Mouse (Mus musculus) midbrain, embryonic 12.5 days (tissue): ENCODE measurements at regions not wholly inside any gene's neighbourhood (a gene's known extent, or its start where the extent isn't known, plus 50 kb on each side); places are given as distances from the start of the nearest gene placed in this dataset.

Experiments
- ATAC-seq: fragments of 200-750 bp; cut with Nextera tagmentation; 2 replicates; pipeline ENCODE4 v1.8.0; 2017; ENCODE audit warnings: low read depth, moderate TSS enrichment, moderate library complexity; ENCODE audit not compliant: low FRiP score
- H3K27ac ChIP-seq: fragments of 300-500 bp; sonication (generic); replicated peaks from 2 replicates; pipeline ENCODE4 v1.5.1; 2016; ENCODE audit warnings: mild to moderate bottlenecking
- H3K27me3 ChIP-seq: fragments of 300-500 bp; sonication (generic); 2 replicates; pipeline ENCODE4 v1.6.1; 2016; ENCODE audit warnings: mild to moderate bottlenecking
- H3K36me3 ChIP-seq: fragments of 300-500 bp; sonication (generic); 2 replicates; pipeline ENCODE4 v1.6.1; 2016
- H3K4me1 ChIP-seq: fragments of 300-500 bp; sonication (generic); 2 replicates; pipeline ENCODE4 v1.6.1; 2016
- H3K4me2 ChIP-seq: fragments of 300-500 bp; sonication (generic); replicated peaks from 2 replicates; pipeline ENCODE4 v1.6.1; 2016; ENCODE audit warnings: mild to moderate bottlenecking, moderate library complexity
- H3K4me3 ChIP-seq: fragments of 300-500 bp; sonication (generic); 2 replicates; pipeline ENCODE4 v1.5.1; 2016; ENCODE audit warnings: mild to moderate bottlenecking
- H3K9ac ChIP-seq: fragments of 300-500 bp; sonication (generic); replicated peaks from 2 replicates; pipeline ENCODE4 v1.6.1; 2016; ENCODE audit warnings: mild to moderate bottlenecking, moderate library complexity
- H3K9me3 ChIP-seq: fragments of 300-500 bp; sonication (generic); 2 replicates; pipeline ENCODE4 v1.6.1; 2016; ENCODE audit warnings: mild to moderate bottlenecking
- WGBS: fragments of 180-500 bp; shearing (Covaris S2); methylation state at CpG from one replicate; pipeline ENCODE4 v1.1.7; 2016; 5-methylcytosine and 5-hydroxymethylcytosine counted together

DNA sequence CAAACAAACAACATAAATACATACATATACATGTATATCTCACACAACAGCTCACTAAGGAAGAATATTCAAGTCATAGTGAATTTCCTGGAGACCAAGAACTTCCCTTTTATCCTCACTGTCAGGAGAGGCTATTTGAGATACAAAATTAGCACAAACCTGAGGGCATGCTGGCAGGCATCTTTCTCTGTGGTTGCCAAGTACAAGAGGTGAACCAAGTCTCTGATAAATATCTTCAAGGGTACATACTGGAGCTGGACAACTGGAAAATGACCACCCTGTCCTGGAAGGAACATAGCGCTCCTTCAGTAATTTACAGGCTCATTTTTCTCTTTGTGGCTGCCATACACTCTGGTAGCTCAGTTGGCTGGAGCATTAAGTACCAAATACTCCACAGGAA lies 56.8 kb upstream of the Ssr3 start:
- Histone ChIP-seq H3K27ac (no peak overlapping the region), H3K36me3 (no peaks in the 10 kb centered on the region), H3K4me3 (no peak overlapping the region), H3K9ac (no peak overlapping the region), H3K4me2 (no peak overlapping the region), H3K4me1 (no peaks in the 10 kb centered on the region), H3K27me3 (no peaks in the 10 kb centered on the region), H3K9me3 (no peaks in the 10 kb centered on the region)
- 85% methylated on average over 1 of the region's 1 CpGs for WGBS
- no peak for ATAC-seq

- H3K4me3 ChIP-seq, result no peak overlapping the region
- no peak overlapping the region for H3K9ac ChIP-seq
- WGBS, result 68% methylated on average over 1 of the region's 1 CpGs
Observed at GRCm38 (mm10) chr3:65443701-65444100, 51.3 kb upstream of the Ssr3 start.

DNA sequence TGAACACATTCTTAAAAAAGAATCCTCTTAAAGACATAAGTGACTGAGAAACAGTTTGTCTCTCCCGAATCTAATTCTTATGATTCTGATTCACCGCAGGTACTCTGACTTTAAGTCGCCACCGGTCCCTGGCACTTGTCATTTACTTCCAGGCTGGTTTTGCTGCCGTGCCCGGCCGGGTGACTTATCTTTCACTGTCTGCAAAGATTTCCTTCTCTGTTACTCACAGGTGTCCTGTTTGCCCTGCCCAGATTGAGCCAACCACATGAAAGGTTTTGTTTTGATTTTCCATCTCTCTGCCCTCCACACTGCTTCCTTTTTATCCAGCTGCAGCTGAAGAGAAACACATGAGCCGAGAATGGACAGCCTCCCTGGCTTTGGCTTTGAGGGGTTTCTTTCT lies 50.5 kb upstream of the Ssr3 start:
- H3K27ac ChIP-seq, result no peak overlapping the region
- H3K9ac ChIP-seq, result no peak overlapping the region
- H3K4me3 ChIP-seq, result no peak overlapping the region
- no peak overlapping the region for H3K4me2 ChIP-seq
- H3K27me3 ChIP-seq, result no peaks in the 10 kb centered on the region
- H3K9me3 ChIP-seq, result no peaks in the 10 kb centered on the region
- no peak for ATAC-seq
- H3K36me3 ChIP-seq, result no peaks in the 10 kb centered on the region
- peaks cover 12% of the 10 kb centered on the region; the same call in 1 of the 2 replicates for H3K4me1 ChIP-seq
- WGBS, result 70% methylated on average over 8 of the region's 8 CpGs

More at GRCm38 (mm10) chr3:65443701-65444100, 51.3 kb upstream of the Ssr3 start:
- H3K27ac ChIP-seq, result no peak overlapping the region
- H3K27me3 ChIP-seq, result no peaks in the 10 kb centered on the region
- no peaks in the 10 kb centered on the region for H3K36me3 ChIP-seq
- no peaks in the 10 kb centered on the region for H3K9me3 ChIP-seq
- no peak overlapping the region for H3K4me2 ChIP-seq
- peaks cover 12% of the 10 kb centered on the region; the same call in 1 of the 2 replicates for H3K4me1 ChIP-seq
- no peak for ATAC-seq

- no peak overlapping the region for H3K9ac ChIP-seq
- peaks cover 12% of the 10 kb centered on the region; the same call in 1 of the 2 replicates for H3K4me1 ChIP-seq
- no peaks in the 10 kb centered on the region for H3K36me3 ChIP-seq
- no peaks in the 10 kb centered on the region for H3K9me3 ChIP-seq
- no peak overlapping the region for H3K4me2 ChIP-seq
- 0 out of 2 replicates have a peak, but pooled peaks have one; percentile 41 for ATAC-seq
- H3K4me3 ChIP-seq, result no peak overlapping the region
- H3K27me3 ChIP-seq, result no peaks in the 10 kb centered on the region
- H3K27ac ChIP-seq, result no peak overlapping the region
- 67% methylated on average over 4 of the region's 4 CpGs for WGBS
Observed at GRCm38 (mm10) chr3:65442269-65442668, 49.8 kb upstream of the Ssr3 start.
